Mouse (Mus musculus) olfactory bulb, adult 2 months (tissue): ENCODE measurements around the gene Pdzk1ip1.
A peak's percentile ranks its signal among the peaks of the same experiment; 100 is the strongest.

Source experiments
- CTCF ChIP-seq: fragments of 200-500 bp; IDR thresholded peaks from 2 replicates; pipeline ENCODE4 v1.5.1; 2012; ENCODE audit warnings: low read depth, mild to moderate bottlenecking, low read length, moderate library complexity; ENCODE audit not compliant: insufficient read depth
- POLR2A ChIP-seq: fragments of 200-500 bp; IDR thresholded peaks from 2 replicates; pipeline ENCODE4 v1.6.1; 2012; ENCODE audit warnings: mild to moderate bottlenecking, low read depth, low read length, moderate library complexity; ENCODE audit not compliant: insufficient read depth

DNA sequence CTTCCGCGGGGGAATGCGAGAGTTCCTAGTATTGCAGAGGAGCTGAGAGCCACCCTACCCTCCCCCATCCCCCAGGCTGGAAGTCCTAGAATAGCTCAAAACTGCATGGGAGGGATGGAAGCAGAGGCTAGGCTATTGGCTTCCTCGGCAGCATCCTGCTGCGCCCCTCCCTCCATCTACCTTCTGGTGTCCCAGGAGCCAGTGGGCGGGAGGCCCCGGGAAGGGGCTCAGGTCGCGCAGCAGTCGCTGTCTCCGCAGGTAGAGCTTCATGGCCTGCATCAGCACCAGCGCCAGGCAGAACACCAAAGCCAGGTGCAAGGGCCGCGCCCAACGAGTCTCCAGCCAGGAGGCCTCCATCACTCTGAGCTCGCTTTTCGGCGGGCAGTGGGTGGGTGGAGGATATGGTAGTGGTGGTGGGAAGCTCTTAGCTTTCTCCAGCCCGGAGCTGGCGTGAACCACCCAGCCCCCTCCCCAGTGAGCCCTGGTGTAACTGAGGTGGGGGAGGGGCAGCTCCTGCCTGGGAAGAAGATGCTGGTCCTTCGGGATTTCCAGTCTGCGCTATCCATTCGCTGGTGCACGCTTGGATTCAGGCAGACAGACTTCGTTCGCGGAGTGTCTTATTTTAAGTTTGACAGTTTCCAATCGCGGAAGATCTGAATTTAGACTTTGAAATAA is 45.2 kb downstream of the Pdzk1ip1 start, which contains the start of gene Cyp4x1:
- TF ChIP-seq POLR2A: peak; percentile 54; the same call in 1 of the 2 replicates
- no peak for TF ChIP-seq CTCF
